Mouse (Mus musculus): ENCODE measurements around the gene Nat8f1. TPM values are rescaled to one million over a fixed set of nuclear protein-coding genes. Genes with fewer than 3 reads are reported as not detected.
"Not testable (repeated sequence)": the region's sequence is repeated elsewhere in the genome, so short reads cannot be mapped to it uniquely, and the experiment has no call there.

The Nat8f1 gene
- polyA plus RNA-seq, 1 experiment from 2014 or later: 165 TPM

DNA sequence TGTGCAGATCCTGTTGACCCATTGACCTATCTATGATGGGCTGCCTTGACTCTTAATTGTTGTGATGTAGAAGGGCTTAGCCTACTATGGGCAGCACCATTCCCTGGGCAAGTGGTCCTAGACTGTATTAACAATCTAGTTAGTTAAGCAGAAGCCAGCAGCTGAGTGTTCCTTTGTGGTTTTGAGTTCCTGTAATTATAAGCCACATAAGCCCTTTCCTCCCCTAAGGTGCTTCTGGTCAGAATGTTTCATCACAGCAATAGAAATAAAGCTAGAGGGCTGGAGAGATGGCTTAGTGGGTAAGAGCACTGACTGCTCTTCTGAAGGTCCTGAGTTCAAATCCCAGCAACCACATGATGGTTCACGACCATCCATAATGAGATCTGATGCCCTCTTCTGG is 8.2 kb upstream of the Nat8f1 start:
- no peak overlapping the region for H3K9ac ChIP-seq (ENCODE audit: low read depth, low read length)
- no peak overlapping the region for H3K4me3 ChIP-seq (replicated peaks; ENCODE audit: low read depth, low read length)
- no peaks in the 10 kb centered on the region for H3K9me3 ChIP-seq (replicated peaks; ENCODE audit: low read length)
- H3K27ac ChIP-seq: no peak overlapping the region
- no peaks in the 10 kb centered on the region for H3K27me3 ChIP-seq (ENCODE audit: insufficient read depth, low read length)
- ATAC-seq (replicated peaks; ENCODE audit: low FRiP score, low read depth) (no peak), DNase-seq (ENCODE audit: low spot score) (no peak)
- no peak for TF ChIP-seq CTCF (IDR thresholded peaks at IDR 0.05; ENCODE audit: low read depth)
- H3K4me1 ChIP-seq (replicated peaks; ENCODE audit: insufficient read depth, low read length): no peaks in the 10 kb centered on the region
- WGBS: 100% methylated on average over 1 of the region's 1 CpGs
- H3K4me2 ChIP-seq (ENCODE audit: low read length): no peak overlapping the region
- H3K36me3 ChIP-seq (ENCODE audit: insufficient read depth, low read length): peaks cover 49% of the 10 kb centered on the region

- WGBS: 76% methylated on average over 4 of the region's 4 CpGs
- Histone ChIP-seq H3K9me3 (replicated peaks; ENCODE audit: low read length) (no peaks in the 10 kb centered on the region), H3K4me3 (replicated peaks; ENCODE audit: low read depth, low read length) (no peak overlapping the region), H3K4me1 (replicated peaks; ENCODE audit: insufficient read depth, low read length) (no peaks in the 10 kb centered on the region), H3K27ac (peak overlapping the region; percentile 64; the same call in 1 of the 2 replicates), H3K27me3 (ENCODE audit: insufficient read depth, low read length) (no peaks in the 10 kb centered on the region), H3K36me3 (ENCODE audit: insufficient read depth, low read length) (peaks cover 18% of the 10 kb centered on the region; the same call in 1 of the 2 replicates), H3K4me2 (ENCODE audit: low read length) (no peak overlapping the region), H3K9ac (ENCODE audit: low read depth, low read length) (no peak overlapping the region)
- DNase-seq (ENCODE audit: low spot score) (no peak), ATAC-seq (replicated peaks; ENCODE audit: low FRiP score, low read depth) (no peak)
- TF ChIP-seq CTCF (IDR thresholded peaks at IDR 0.05; ENCODE audit: low read depth): no peak
These were observed 3.9 kb upstream of the Nat8f1 start for GRCm38 (mm10) chr6:85919401-85919800.

DNA sequence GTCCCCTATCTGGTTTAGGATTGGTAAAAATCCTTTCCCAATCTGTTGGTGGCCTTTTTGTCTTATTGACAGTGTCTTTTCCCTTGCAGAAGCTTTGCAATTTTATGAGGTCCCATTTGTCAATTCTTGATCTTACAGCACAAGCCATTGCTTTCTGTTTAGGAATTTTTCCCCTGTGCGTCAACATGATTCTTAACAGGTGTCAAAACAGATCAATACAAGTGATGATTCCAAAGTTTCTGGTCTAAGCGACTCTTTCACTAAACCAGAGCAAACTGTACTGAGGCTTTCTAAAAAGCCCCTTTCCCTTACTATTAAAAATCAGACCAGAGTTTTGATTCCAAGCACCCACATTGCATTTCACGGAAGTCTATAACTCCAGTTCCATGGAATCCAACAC is 2.9 kb upstream of the Nat8f1 start:
- WGBS: 98% methylated on average over 3 of the region's 3 CpGs

GRCm38 (mm10) chr6:85916596-85916995 is 1.1 kb upstream of the Nat8f1 start:
- Histone ChIP-seq H3K4me1 (replicated peaks; ENCODE audit: insufficient read depth, low read length) (no peaks in the 10 kb centered on the region), H3K4me3 (replicated peaks; ENCODE audit: low read depth, low read length) (peak overlapping the region; percentile 43; the same call in 1 of the 2 replicates), H3K4me2 (ENCODE audit: low read length) (peak overlapping the region; percentile 65), H3K9me3 (replicated peaks; ENCODE audit: low read length) (no peaks in the 10 kb centered on the region), H3K27ac (peak overlapping the region; percentile 94), H3K27me3 (ENCODE audit: insufficient read depth, low read length) (no peaks in the 10 kb centered on the region), H3K9ac (ENCODE audit: low read depth, low read length) (peak overlapping the region; percentile 51), H3K36me3 (ENCODE audit: insufficient read depth, low read length) (peaks cover 3% of the 10 kb centered on the region; the same call in 1 of the 2 replicates)
- WGBS: 81% methylated on average over 6 of the region's 6 CpGs
- no peak for TF ChIP-seq CTCF (IDR thresholded peaks at IDR 0.05; ENCODE audit: low read depth)
- DNase-seq (ENCODE audit: low spot score): no peak
- no peak for ATAC-seq (replicated peaks; ENCODE audit: low FRiP score, low read depth)

More for the DNA sequence above, 2.9 kb upstream of the Nat8f1 start:
- not testable (repeated sequence) for ATAC-seq (replicated peaks; ENCODE audit: low FRiP score, low read depth); H3K9ac ChIP-seq (ENCODE audit: low read depth, low read length); H3K27ac ChIP-seq; H3K27me3 ChIP-seq (ENCODE audit: insufficient read depth, low read length); H3K4me3 ChIP-seq (replicated peaks; ENCODE audit: low read depth, low read length); H3K4me2 ChIP-seq (ENCODE audit: low read length); H3K9me3 ChIP-seq (replicated peaks; ENCODE audit: low read length); H3K4me1 ChIP-seq (replicated peaks; ENCODE audit: insufficient read depth, low read length); DNase-seq (ENCODE audit: low spot score)
- peaks cover 15% of the 10 kb centered on the region; the same call in 1 of the 2 replicates for H3K36me3 ChIP-seq (ENCODE audit: insufficient read depth, low read length)

DNA sequence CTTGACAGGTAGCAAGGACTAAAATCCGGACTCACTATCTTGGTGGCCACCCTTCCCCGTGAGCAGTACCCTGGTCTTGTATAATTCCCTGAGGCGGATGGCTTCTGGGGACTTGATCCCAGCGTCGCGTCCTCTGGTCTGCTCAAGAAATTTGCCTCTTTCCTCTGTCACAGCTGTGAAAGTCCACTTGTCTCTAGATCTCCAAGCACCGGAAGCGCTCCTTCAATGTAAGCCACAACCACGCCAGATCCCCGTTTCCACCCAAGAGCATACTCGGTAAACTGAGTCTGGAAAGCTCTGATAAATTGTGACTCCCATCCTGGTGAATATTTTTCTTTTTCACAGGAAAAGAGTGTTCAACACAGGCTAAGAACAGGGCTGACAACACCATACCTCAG is 347 bp downstream of the Nat8f1 start:
- no peaks in the 10 kb centered on the region for H3K27me3 ChIP-seq (ENCODE audit: insufficient read depth, low read length)
- peak overlapping the region; percentile 43 for H3K4me3 ChIP-seq (replicated peaks; ENCODE audit: low read depth, low read length)
- H3K27ac ChIP-seq: peak overlapping the region; percentile 94
- no peaks in the 10 kb centered on the region for H3K36me3 ChIP-seq (ENCODE audit: insufficient read depth, low read length)
- H3K4me2 ChIP-seq (ENCODE audit: low read length): peak overlapping the region; percentile 65
- no peak for ATAC-seq (replicated peaks; ENCODE audit: low FRiP score, low read depth)
- DNase-seq (ENCODE audit: low spot score): peak; percentile 40
- peak overlapping the region; percentile 51 for H3K9ac ChIP-seq (ENCODE audit: low read depth, low read length)
- H3K4me1 ChIP-seq (replicated peaks; ENCODE audit: insufficient read depth, low read length): no peaks in the 10 kb centered on the region
- 4% methylated on average over 11 of the region's 11 CpGs for WGBS
- TF ChIP-seq CTCF (IDR thresholded peaks at IDR 0.05; ENCODE audit: low read depth): no peak
- H3K9me3 ChIP-seq (replicated peaks; ENCODE audit: low read length): no peaks in the 10 kb centered on the region

GRCm38 (mm10) chr6:85911587-85911986 is 3.9 kb downstream of the Nat8f1 start, which contains the start of gene Tprkb:
Gene Tprkb, plus strand, starts transcription at chr6:85911865.
- no peak within 1 kb of the TSS for H3K9ac ChIP-seq (ENCODE audit: low read depth, low read length)
- no peaks in the 10 kb centered on the region for H3K9me3 ChIP-seq (replicated peaks; ENCODE audit: low read length)
- TF ChIP-seq CTCF (IDR thresholded peaks at IDR 0.05; ENCODE audit: low read depth): no peak
- no peak within 1 kb of the TSS for H3K4me2 ChIP-seq (ENCODE audit: low read length)
- H3K27ac ChIP-seq: no peak within 1 kb of the TSS
- WGBS: 79% methylated on average over 3 of the region's 3 CpGs
- H3K27me3 ChIP-seq (ENCODE audit: insufficient read depth, low read length): no peaks in the 10 kb centered on the region
- ATAC-seq (replicated peaks; ENCODE audit: low FRiP score, low read depth): no peak
- no peaks in the 10 kb centered on the region for H3K36me3 ChIP-seq (ENCODE audit: insufficient read depth, low read length)
- H3K4me1 ChIP-seq (replicated peaks; ENCODE audit: insufficient read depth, low read length): no peaks in the 10 kb centered on the region
- H3K4me3 ChIP-seq (replicated peaks; ENCODE audit: low read depth, low read length): no peak within 1 kb of the TSS
- no peak for DNase-seq (ENCODE audit: low spot score)

DNA sequence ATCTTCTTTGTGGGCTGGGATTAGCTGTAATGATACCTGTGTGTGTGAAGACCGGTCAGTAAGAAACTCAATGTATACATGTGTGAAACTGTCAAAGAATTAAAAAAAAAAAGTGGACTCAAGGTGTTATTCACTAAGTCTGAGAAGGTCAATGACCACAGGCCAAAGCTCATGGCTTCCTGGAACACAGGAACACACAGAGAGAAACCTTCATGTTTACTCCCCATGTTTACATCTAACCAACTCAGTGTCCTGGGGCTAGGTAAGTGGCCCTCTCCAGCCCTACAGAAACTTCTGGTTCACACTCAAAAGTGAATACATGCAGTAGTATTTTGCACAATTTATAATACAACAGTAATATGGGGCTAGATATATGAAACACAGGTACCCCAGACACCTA is 5.8 kb downstream of the Nat8f1 start:
- Histone ChIP-seq H3K4me1 (replicated peaks; ENCODE audit: insufficient read depth, low read length) (no peaks in the 10 kb centered on the region), H3K4me3 (replicated peaks; ENCODE audit: low read depth, low read length) (no peak overlapping the region), H3K27me3 (ENCODE audit: insufficient read depth, low read length) (no peaks in the 10 kb centered on the region), H3K36me3 (ENCODE audit: insufficient read depth, low read length) (no peaks in the 10 kb centered on the region), H3K4me2 (ENCODE audit: low read length) (no peak overlapping the region), H3K9ac (ENCODE audit: low read depth, low read length) (no peak overlapping the region), H3K9me3 (replicated peaks; ENCODE audit: low read length) (no peaks in the 10 kb centered on the region), H3K27ac (no peak overlapping the region)
- no peak for DNase-seq (ENCODE audit: low spot score)
- ATAC-seq (replicated peaks; ENCODE audit: low FRiP score, low read depth): no peak
- TF ChIP-seq CTCF (IDR thresholded peaks at IDR 0.05; ENCODE audit: low read depth): no peak
- 100% methylated on average over 1 of the region's 1 CpGs for WGBS

Data from kidney, postnatal 0 days (tissue).